Comparison of ENCODE assay signal across 9 mouse cellular contexts in the genomic region with DNA sequence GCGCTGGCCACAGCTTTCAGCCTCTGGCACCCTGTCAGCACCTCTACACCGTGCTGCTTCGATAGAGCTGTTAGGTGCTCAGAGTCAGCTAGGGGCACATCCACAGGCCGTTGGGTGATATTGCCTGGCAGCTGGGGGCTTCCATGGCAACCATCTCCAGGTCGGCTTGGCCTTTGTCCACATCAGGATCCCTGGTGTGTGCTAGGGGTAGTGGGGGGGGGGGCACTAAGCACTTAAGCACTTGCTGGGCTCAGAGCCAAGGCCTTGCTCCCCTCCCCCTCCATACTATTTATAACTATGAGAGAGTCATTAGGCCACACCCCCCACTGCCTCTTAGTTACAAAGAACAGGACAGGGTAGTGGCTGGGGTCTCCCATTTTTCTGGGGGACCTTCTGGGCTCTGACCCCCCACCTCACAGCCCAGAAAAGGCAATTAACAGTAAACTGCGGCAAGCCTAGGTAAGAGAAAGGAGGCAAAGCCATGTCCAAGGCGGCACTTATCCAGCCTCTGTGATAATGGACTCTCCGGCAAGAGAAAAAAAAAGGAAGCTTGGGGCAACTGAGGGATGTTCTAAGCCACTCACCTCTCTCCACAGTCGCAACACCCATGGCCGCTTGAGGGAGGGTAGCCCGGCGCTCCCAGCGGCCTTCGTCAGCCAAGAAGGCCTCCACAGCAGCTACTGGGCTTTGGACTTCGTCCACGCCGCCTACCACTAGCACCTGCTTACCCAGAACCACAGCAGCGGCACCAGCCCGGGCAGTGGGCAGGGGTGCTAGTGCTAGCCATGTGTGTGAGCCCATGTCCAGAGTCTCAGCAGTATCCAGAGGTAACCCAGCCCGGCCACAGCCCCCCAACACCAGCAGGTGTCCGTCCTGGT. TPM values are rescaled to one million over a fixed set of nuclear protein-coding genes. Genes with fewer than 3 reads are reported as not detected.
DNase-seq lines count a peak whose midpoint lies in the region; ATAC-seq and TF ChIP-seq lines count a peak whose summit lies in the region.
"Had no signal": no experiment of that assay in that cellular context is flagged by ENCODE, and none has a peak within 500 bp of the region (broad histone marks: within the 10 kb centered on the region; RNA-seq: fewer than 3 reads in every experiment).

No protein-coding gene starts in this region.

- intact Hi-C loops in left cerebral cortex, postnatal 25 days (cut with DNase I) = no loop called here

- ATAC-seq in heart, embryonic 13.5 days (ENCODE audit: extremely low read depth, insufficient number of reproducible peaks, low FRiP score, low TSS enrichment) = peak; percentile 48
- peak; percentile 78 for ATAC-seq in midbrain, embryonic 11.5 days (ENCODE audit: low FRiP score)
- ATAC-seq in stomach, postnatal 0 days (ENCODE audit: low FRiP score, low TSS enrichment) = peak; percentile 13; the same call in 1 of the 2 replicates

- DNase-seq in cerebellum, adult 11-12 months = peak; percentile 43
- no peak for DNase-seq in cerebellum, adult 9-10 months
- peak; percentile 93 for DNase-seq in brain, embryonic 14.5 days (ENCODE audit: low read depth)
- peak; percentile 45 to 75 for DNase-seq in left cerebral cortex, postnatal 25 days (ENCODE audit: low spot score in 2 of 2)
- DNase-seq in midbrain, embryonic 11.5 days (ENCODE audit: low spot score, missing footprints) = peak; percentile 92
- DNase-seq in stomach, postnatal 0 days (ENCODE audit: low spot score) = peak; percentile 58
- no peak for DNase-seq in thymus, adult 2 months

- TF ChIP-seq CTCF in brain, embryonic 14.5 days (IDR thresholded peaks at IDR 0.05; ENCODE audit: borderline replicate concordance, extremely low read depth, insufficient read depth, insufficient read length) = 0 out of 2 replicates have a peak, but pooled peaks have one; percentile 4
- TF ChIP-seq CTCF in stomach, postnatal 0 days (IDR thresholded peaks at IDR 0.05; ENCODE audit: low read depth) = no peak
- TF ChIP-seq CTCF in thymus, adult 2 months (IDR thresholded peaks at IDR 0.05; ENCODE audit: borderline replicate concordance, control insufficient read depth, extremely low read depth, insufficient read depth, low read length, poor library complexity) = no peak

- H3K9ac ChIP-seq in heart, embryonic 13.5 days = peak overlapping the region; percentile 89
- H3K9ac ChIP-seq in midbrain, embryonic 11.5 days (ENCODE audit: low read length) = peak overlapping the region; percentile 11; the same call in 1 of the 2 replicates
- H3K9ac ChIP-seq in stomach, postnatal 0 days (ENCODE audit: low read length) = peak overlapping the region; percentile 38

- H3K36me3 ChIP-seq in heart, embryonic 13.5 days = peaks cover 26% of the 10 kb centered on the region
- H3K36me3 ChIP-seq in midbrain, embryonic 11.5 days (ENCODE audit: control insufficient read depth, insufficient read depth, low read length) = no peaks in the 10 kb centered on the region
- H3K36me3 ChIP-seq in stomach, postnatal 0 days (ENCODE audit: control insufficient read depth, insufficient read depth, low read length) = no peaks in the 10 kb centered on the region
- no peaks in the 10 kb centered on the region for H3K36me3 ChIP-seq in thymus, adult 2 months (ENCODE audit: control insufficient read depth, insufficient read depth, low read length)

- no peak for TF ChIP-seq EP300 in stomach, postnatal 0 days (optimal IDR thresholded peaks at IDR 0.05)

- 39% methylated on average over 21 of the region's 21 CpGs for WGBS in heart, embryonic 13.5 days
- 57% methylated on average over 21 of the region's 21 CpGs for WGBS in midbrain, embryonic 11.5 days
- 52% methylated on average over 20 of the region's 21 CpGs for WGBS in stomach, postnatal 0 days
- 83% methylated on average over 21 of the region's 21 CpGs for WGBS in thymus, adult 2 months

- H3K27ac ChIP-seq in heart, embryonic 13.5 days (replicated peaks) = peak overlapping the region; percentile 98
- H3K27ac ChIP-seq in midbrain, embryonic 11.5 days (ENCODE audit: low read depth, low read length) = peak overlapping the region; percentile 90
- H3K27ac ChIP-seq in stomach, postnatal 0 days (replicated peaks) = peak overlapping the region; percentile 37
- no peak overlapping the region for H3K27ac ChIP-seq in thymus, adult 2 months (ENCODE audit: control insufficient read depth, insufficient read depth, low read length)

- peak overlapping the region; percentile 71 for H3K4me3 ChIP-seq in heart, embryonic 13.5 days
- H3K4me3 ChIP-seq in midbrain, embryonic 11.5 days (ENCODE audit: low read depth, low read length) = peak overlapping the region; percentile 12; the same call in 1 of the 2 replicates
- peak overlapping the region; percentile 61 for H3K4me3 ChIP-seq in stomach, postnatal 0 days (ENCODE audit: low read depth, low read length)
- no peak overlapping the region for H3K4me3 ChIP-seq in thymus, adult 2 months (ENCODE audit: control insufficient read depth, insufficient read depth, low read length)
- H3K4me3 ChIP-seq: megakaryocyte, embryonic 14.5 days had no signal

- peak overlapping the region; percentile 94 for H3K4me2 ChIP-seq in heart, embryonic 13.5 days
- peak overlapping the region; percentile 94 for H3K4me2 ChIP-seq in midbrain, embryonic 11.5 days
- H3K4me2 ChIP-seq in stomach, postnatal 0 days (replicated peaks; ENCODE audit: low read depth) = peak overlapping the region; percentile 90

- TF ChIP-seq POLR2A in brain, embryonic 14.5 days (IDR thresholded peaks at IDR 0.05; ENCODE audit: borderline replicate concordance, extremely low read depth, insufficient read depth, insufficient read length, poor library complexity, severe bottlenecking) = no peak
- no peak for TF ChIP-seq POLR2A in thymus, adult 2 months (IDR thresholded peaks at IDR 0.05; ENCODE audit: control insufficient read depth, extremely low read depth, insufficient read depth, low read length, poor library complexity)

- H3K27me3 ChIP-seq in heart, embryonic 13.5 days (replicated peaks) = no peaks in the 10 kb centered on the region
- H3K27me3 ChIP-seq in midbrain, embryonic 11.5 days (ENCODE audit: control insufficient read depth, insufficient read depth, low read length) = no peaks in the 10 kb centered on the region
- H3K27me3 ChIP-seq in stomach, postnatal 0 days (ENCODE audit: control insufficient read depth, insufficient read depth, low read length) = no peaks in the 10 kb centered on the region
- no peaks in the 10 kb centered on the region for H3K27me3 ChIP-seq in thymus, adult 2 months (ENCODE audit: control insufficient read depth, insufficient read depth, low read length)

- H3K4me1 ChIP-seq in heart, embryonic 13.5 days = peaks cover 54% of the 10 kb centered on the region
- peaks cover 37% of the 10 kb centered on the region for H3K4me1 ChIP-seq in midbrain, embryonic 11.5 days (ENCODE audit: control insufficient read depth, insufficient read depth, low read length)
- 0 out of 2 replicates have a peak, but pooled peaks cover 2% of the 10 kb centered on the region for H3K4me1 ChIP-seq in stomach, postnatal 0 days (replicated peaks; ENCODE audit: control insufficient read depth, insufficient read depth)
- peaks cover 9% of the 10 kb centered on the region for H3K4me1 ChIP-seq in thymus, adult 2 months (replicated peaks; ENCODE audit: control insufficient read depth, insufficient read depth, low read length)

- no peaks in the 10 kb centered on the region for H3K9me3 ChIP-seq in heart, embryonic 13.5 days
- H3K9me3 ChIP-seq in midbrain, embryonic 11.5 days (ENCODE audit: control insufficient read depth, low read length) = no peaks in the 10 kb centered on the region
- H3K9me3 ChIP-seq in stomach, postnatal 0 days (ENCODE audit: control insufficient read depth, low read length) = no peaks in the 10 kb centered on the region

RNA-seq across cellular contexts. Expression of a gene that starts 9.8 kb away (rescaled TPM):
- polyA plus RNA-seq in brain, embryonic 14.5 days (2012; rRNA removed) = 37.6 and 38.8 TPM in 2 replicates
- polyA plus RNA-seq in heart, embryonic 13.5 days (2015; fragmentation: Nextera tagmentation; extraction: Ambion mirVana) = 36.3 and 42.7 TPM in 2 replicates
- 10 to 100 TPM; 40.3 to 42.2 TPM for total RNA-seq in left cerebral cortex, postnatal 25 days (2021)
- polyA plus RNA-seq in midbrain, embryonic 11.5 days (2014; fragmentation: Nextera tagmentation; extraction: Ambion mirVana) = 48.1 and 48.6 TPM in 2 replicates
- polyA plus RNA-seq in stomach, postnatal 0 days (2015; fragmentation: Nextera tagmentation; extraction: Ambion mirVana) = 29.7 and 32.2 TPM in 2 replicates
- polyA plus RNA-seq in thymus, adult 2 months (2012; rRNA removed) = 39.6 and 40.2 TPM in 2 replicates

RNA-seq across cellular contexts. Expression of a gene that starts 10.8 kb away (rescaled TPM):
- 84.2 and 100 TPM in 2 replicates for polyA plus RNA-seq in brain, embryonic 14.5 days (2012; rRNA removed)
- 90.6 and 106 TPM in 2 replicates for polyA plus RNA-seq in heart, embryonic 13.5 days (2015; fragmentation: Nextera tagmentation; extraction: Ambion mirVana)
- 10 to 100 TPM; 30.3 to 36.7 TPM for total RNA-seq in left cerebral cortex, postnatal 25 days (2021)
- 34.4 and 36.2 TPM in 2 replicates for polyA plus RNA-seq in midbrain, embryonic 11.5 days (2014; fragmentation: Nextera tagmentation; extraction: Ambion mirVana)
- 37.2 and 46.7 TPM in 2 replicates for polyA plus RNA-seq in stomach, postnatal 0 days (2015; fragmentation: Nextera tagmentation; extraction: Ambion mirVana)
- 16.9 and 21.0 TPM in 2 replicates for polyA plus RNA-seq in thymus, adult 2 months (2012; rRNA removed)

RNA-seq across cellular contexts. Expression of a gene that starts 14.2 kb away (rescaled TPM):
- polyA plus RNA-seq in brain, embryonic 14.5 days (2012; rRNA removed) = not detected in 2 replicates
- not detected in 2 replicates for polyA plus RNA-seq in heart, embryonic 13.5 days (2015; fragmentation: Nextera tagmentation; extraction: Ambion mirVana)
- total RNA-seq in left cerebral cortex, postnatal 25 days (2021) = not detected
- not detected in 2 replicates for polyA plus RNA-seq in midbrain, embryonic 11.5 days (2014; fragmentation: Nextera tagmentation; extraction: Ambion mirVana)
- not detected in 2 replicates for polyA plus RNA-seq in stomach, postnatal 0 days (2015; fragmentation: Nextera tagmentation; extraction: Ambion mirVana)
- polyA plus RNA-seq in thymus, adult 2 months (2012; rRNA removed) = not detected in 2 replicates

RNA-seq across cellular contexts. Expression of a gene that starts 22.2 kb away (rescaled TPM):
- 1.4 and 1.5 TPM in 2 replicates for polyA plus RNA-seq in brain, embryonic 14.5 days (2012; rRNA removed)
- polyA plus RNA-seq in heart, embryonic 13.5 days (2015; fragmentation: Nextera tagmentation; extraction: Ambion mirVana) = 0.71 and 0.80 TPM in 2 replicates
- total RNA-seq in left cerebral cortex, postnatal 25 days (2021) = under 1 TPM; 0.32 TPM
- 0.89 and 1.6 TPM in 2 replicates for polyA plus RNA-seq in midbrain, embryonic 11.5 days (2014; fragmentation: Nextera tagmentation; extraction: Ambion mirVana)
- 0.39 and 0.41 TPM in 2 replicates for polyA plus RNA-seq in stomach, postnatal 0 days (2015; fragmentation: Nextera tagmentation; extraction: Ambion mirVana)
- 0.09 and 0.12 TPM in 2 replicates for polyA plus RNA-seq in thymus, adult 2 months (2012; rRNA removed)

RNA-seq across cellular contexts. Expression of a gene that starts 29.0 kb away (rescaled TPM):
- polyA plus RNA-seq in brain, embryonic 14.5 days (2012; rRNA removed) = 42.9 and 49.3 TPM in 2 replicates
- 45.3 and 49.0 TPM in 2 replicates for polyA plus RNA-seq in heart, embryonic 13.5 days (2015; fragmentation: Nextera tagmentation; extraction: Ambion mirVana)
- total RNA-seq in left cerebral cortex, postnatal 25 days (2021) = 10 to 100 TPM; 30.6 to 31.9 TPM
- 20.1 and 21.4 TPM in 2 replicates for polyA plus RNA-seq in midbrain, embryonic 11.5 days (2014; fragmentation: Nextera tagmentation; extraction: Ambion mirVana)
- polyA plus RNA-seq in stomach, postnatal 0 days (2015; fragmentation: Nextera tagmentation; extraction: Ambion mirVana) = 19.2 and 21.8 TPM in 2 replicates
- 16.1 and 33.7 TPM in 2 replicates for polyA plus RNA-seq in thymus, adult 2 months (2012; rRNA removed)

Comparison
In these comparisons a context has a peak if more than half of its experiments do, and no peak if none do; other contexts are left out.
1. DNase-seq: peak in cerebellum, adult 11-12 months (single experiment), brain, embryonic 14.5 days (single experiment), left cerebral cortex, postnatal 25 days (2 of 2), midbrain, embryonic 11.5 days (single experiment) and stomach, postnatal 0 days (single experiment); none in cerebellum, adult 9-10 months (single experiment) and thymus, adult 2 months (single experiment).
2. ATAC-seq: peak in every context shown above with its lines; median percentile 78 in midbrain, embryonic 11.5 days; 48 in heart, embryonic 13.5 days; 13 in stomach, postnatal 0 days.
3. H3K9ac ChIP-seq: peak in every context shown above with its lines; median percentile 89 in heart, embryonic 13.5 days; 38 in stomach, postnatal 0 days; 11 in midbrain, embryonic 11.5 days.
4. Peak in every context shown above with its lines, with median percentiles within 50 percentile points of each other: H3K4me2 ChIP-seq.